Mouse (Mus musculus): ENCODE data around the gene Pard3. TPM values are rescaled to one million over a fixed set of nuclear protein-coding genes. Genes with fewer than 3 reads are reported as not detected.

The Pard3 gene
- total and polyA plus RNA-seq, 2 experiments from 2014 or later, result 11.9 to 29.7 TPM

- no peak for TF ChIP-seq CTCF (IDR thresholded peaks at IDR 0.05)
- Histone ChIP-seq H3K27me3 (ENCODE audit: insufficient read depth, low read length) (no peaks in the 10 kb centered on the region), H3K4me1 (ENCODE audit: insufficient read depth, low read length) (no peaks in the 10 kb centered on the region), H3K9ac (replicated peaks; ENCODE audit: low read length, poor library complexity, severe bottlenecking) (no peak overlapping the region), H3K9me3 (ENCODE audit: low read length) (no peaks in the 10 kb centered on the region), H3K4me2 (ENCODE audit: low read depth, low read length, poor library complexity, severe bottlenecking) (no peak overlapping the region), H3K4me3 (ENCODE audit: low read depth, low read length) (no peak overlapping the region), H3K36me3 (ENCODE audit: insufficient read depth, low read length) (no peaks in the 10 kb centered on the region), H3K27ac (ENCODE audit: low read depth, low read length) (no peak overlapping the region)
- 94% methylated on average over 6 of the region's 6 CpGs for WGBS
- DNase-seq (ENCODE audit: low spot score) (no peak), ATAC-seq (ENCODE audit: low FRiP score) (no peak)
Measured at GRCm38 (mm10) chr8:127175160-127175836, 111.6 kb downstream of the Pard3 start.

- H3K27me3 ChIP-seq (ENCODE audit: insufficient read depth, low read length), result no peaks in the 10 kb centered on the region
- TF ChIP-seq CTCF (IDR thresholded peaks at IDR 0.05), result peak; percentile 86
- H3K4me1 ChIP-seq (ENCODE audit: insufficient read depth, low read length), result no peaks in the 10 kb centered on the region
- H3K4me2 ChIP-seq (ENCODE audit: low read depth, low read length, poor library complexity, severe bottlenecking), result no peak overlapping the region
- DNase-seq (ENCODE audit: low spot score) (peak; percentile 91), ATAC-seq (ENCODE audit: low FRiP score) (no peak; the same call in 1 of the 2 replicates)
- H3K27ac ChIP-seq (ENCODE audit: low read depth, low read length), result no peak overlapping the region
- WGBS, result 58% methylated on average over 4 of the region's 4 CpGs
- H3K9me3 ChIP-seq (ENCODE audit: low read length), result no peaks in the 10 kb centered on the region
- H3K4me3 ChIP-seq (ENCODE audit: low read depth, low read length), result no peak overlapping the region
- no peaks in the 10 kb centered on the region for H3K36me3 ChIP-seq (ENCODE audit: insufficient read depth, low read length)
- H3K9ac ChIP-seq (replicated peaks; ENCODE audit: low read length, poor library complexity, severe bottlenecking), result no peak overlapping the region
Measured at GRCm38 (mm10) chr8:127178634-127179033, 114.9 kb downstream of the Pard3 start.

DNA sequence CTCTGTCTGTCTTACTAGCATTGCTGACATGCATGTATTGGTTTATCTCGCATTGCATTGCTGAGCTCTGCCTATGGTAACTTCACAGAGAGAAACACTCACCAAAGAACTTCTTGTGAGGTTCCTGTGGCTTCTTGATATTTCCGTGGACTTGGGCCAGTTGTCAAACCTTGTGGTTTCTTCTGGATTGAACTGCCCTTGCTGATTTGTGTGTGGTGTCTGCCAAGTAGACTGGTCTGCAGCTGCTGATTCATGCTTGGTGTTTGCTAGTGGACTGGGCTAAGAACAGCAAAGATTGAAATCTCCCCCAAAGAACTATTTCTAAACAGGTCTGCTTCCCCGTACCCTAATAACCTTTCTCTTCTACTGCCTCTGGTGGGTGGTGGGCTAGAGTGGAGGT is 117.6 kb downstream of the Pard3 start:
- Histone ChIP-seq H3K36me3 (ENCODE audit: insufficient read depth, low read length) (no peaks in the 10 kb centered on the region), H3K4me1 (ENCODE audit: insufficient read depth, low read length) (0 out of 2 replicates have a peak, but pooled peaks cover 3% of the 10 kb centered on the region), H3K27me3 (ENCODE audit: insufficient read depth, low read length) (no peaks in the 10 kb centered on the region), H3K9me3 (ENCODE audit: low read length) (no peaks in the 10 kb centered on the region), H3K4me3 (ENCODE audit: low read depth, low read length) (no peak overlapping the region), H3K4me2 (ENCODE audit: low read depth, low read length, poor library complexity, severe bottlenecking) (no peak overlapping the region), H3K27ac (ENCODE audit: low read depth, low read length) (no peak overlapping the region), H3K9ac (replicated peaks; ENCODE audit: low read length, poor library complexity, severe bottlenecking) (no peak overlapping the region)
- 93% methylated on average over 3 of the region's 3 CpGs for WGBS
- no peak for TF ChIP-seq CTCF (IDR thresholded peaks at IDR 0.05)
- no peak for DNase-seq (ENCODE audit: low spot score)
- ATAC-seq (ENCODE audit: low FRiP score), result no peak

DNA sequence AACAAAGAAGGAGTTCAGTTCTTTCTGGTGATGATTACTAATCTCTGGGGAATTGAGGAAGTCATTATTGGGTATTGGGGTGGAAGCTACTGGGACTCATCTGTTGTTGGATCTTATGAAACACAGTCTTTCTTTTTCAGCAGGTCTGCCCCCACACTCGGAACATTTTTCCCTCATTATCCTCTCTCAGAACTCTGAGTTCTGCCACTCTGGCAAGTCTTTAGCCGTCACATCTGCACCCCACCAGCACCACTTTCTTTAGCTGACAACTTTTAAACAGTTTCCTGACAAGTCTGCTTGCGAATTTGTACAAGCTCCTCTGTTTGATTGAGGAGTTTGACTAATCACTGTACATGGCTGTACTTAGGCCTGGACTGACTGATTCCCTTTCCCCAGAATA is 118.4 kb downstream of the Pard3 start:
- no peak overlapping the region for H3K27ac ChIP-seq (ENCODE audit: low read depth, low read length)
- ATAC-seq (ENCODE audit: low FRiP score), result no peak
- WGBS, result 78% methylated on average over 3 of the region's 3 CpGs

GRCm38 (mm10) chr8:127183533-127183932 is 119.8 kb downstream of the Pard3 start:
- Histone ChIP-seq H3K9ac (replicated peaks; ENCODE audit: low read length, poor library complexity, severe bottlenecking) (no peak overlapping the region), H3K4me3 (ENCODE audit: low read depth, low read length) (no peak overlapping the region), H3K9me3 (ENCODE audit: low read length) (no peaks in the 10 kb centered on the region), H3K27me3 (ENCODE audit: insufficient read depth, low read length) (no peaks in the 10 kb centered on the region), H3K36me3 (ENCODE audit: insufficient read depth, low read length) (no peaks in the 10 kb centered on the region), H3K27ac (ENCODE audit: low read depth, low read length) (no peak overlapping the region), H3K4me1 (ENCODE audit: insufficient read depth, low read length) (0 out of 2 replicates have a peak, but pooled peaks cover 3% of the 10 kb centered on the region), H3K4me2 (ENCODE audit: low read depth, low read length, poor library complexity, severe bottlenecking) (no peak overlapping the region)
- ATAC-seq (ENCODE audit: low FRiP score) (no peak), DNase-seq (ENCODE audit: low spot score) (no peak)
- TF ChIP-seq CTCF (IDR thresholded peaks at IDR 0.05), result no peak
- 52% methylated on average over 2 of the region's 2 CpGs for WGBS

More for the DNA sequence above, 118.4 kb downstream of the Pard3 start:
- Histone ChIP-seq H3K27me3 (ENCODE audit: insufficient read depth, low read length) (no peaks in the 10 kb centered on the region), H3K4me2 (ENCODE audit: low read depth, low read length, poor library complexity, severe bottlenecking) (no peak overlapping the region), H3K9ac (replicated peaks; ENCODE audit: low read length, poor library complexity, severe bottlenecking) (no peak overlapping the region), H3K4me3 (ENCODE audit: low read depth, low read length) (no peak overlapping the region), H3K4me1 (ENCODE audit: insufficient read depth, low read length) (0 out of 2 replicates have a peak, but pooled peaks cover 3% of the 10 kb centered on the region), H3K36me3 (ENCODE audit: insufficient read depth, low read length) (no peaks in the 10 kb centered on the region), H3K9me3 (ENCODE audit: low read length) (no peaks in the 10 kb centered on the region)
- no peak for TF ChIP-seq CTCF (IDR thresholded peaks at IDR 0.05)
- no peak for DNase-seq (ENCODE audit: low spot score)

DNA sequence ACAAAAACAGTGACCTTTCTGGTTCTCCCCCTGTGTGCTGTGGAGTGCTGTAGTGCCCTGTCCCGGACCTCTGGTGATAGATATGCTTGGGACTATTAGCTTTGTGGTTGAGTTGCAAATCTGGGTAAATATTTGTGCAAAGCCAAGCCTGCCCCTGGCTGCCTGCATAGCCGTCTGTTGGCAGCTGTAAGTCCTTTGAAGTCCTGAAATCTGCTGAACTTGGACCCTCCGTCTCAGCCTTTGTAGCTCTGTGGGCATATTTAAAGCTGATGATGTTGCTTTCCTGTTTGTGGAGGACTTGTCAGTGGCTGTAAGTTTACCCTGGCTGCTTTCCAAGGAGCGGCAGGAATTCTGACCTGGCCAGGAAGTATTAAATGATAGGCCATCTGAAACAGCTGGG is 120.3 kb downstream of the Pard3 start:
- no peaks in the 10 kb centered on the region for H3K9me3 ChIP-seq (ENCODE audit: low read length)
- no peaks in the 10 kb centered on the region for H3K27me3 ChIP-seq (ENCODE audit: insufficient read depth, low read length)
- no peak overlapping the region for H3K4me2 ChIP-seq (ENCODE audit: low read depth, low read length, poor library complexity, severe bottlenecking)
- H3K27ac ChIP-seq (ENCODE audit: low read depth, low read length), result no peak overlapping the region
- no peak overlapping the region for H3K9ac ChIP-seq (replicated peaks; ENCODE audit: low read length, poor library complexity, severe bottlenecking)
- ATAC-seq (ENCODE audit: low FRiP score) (no peak), DNase-seq (ENCODE audit: low spot score) (no peak)
- no peak overlapping the region for H3K4me3 ChIP-seq (ENCODE audit: low read depth, low read length)
- no peak for TF ChIP-seq CTCF (IDR thresholded peaks at IDR 0.05)
- WGBS, result 26% methylated on average over 4 of the region's 4 CpGs
- H3K4me1 ChIP-seq (ENCODE audit: insufficient read depth, low read length), result 0 out of 2 replicates have a peak, but pooled peaks cover 3% of the 10 kb centered on the region
- H3K36me3 ChIP-seq (ENCODE audit: insufficient read depth, low read length), result no peaks in the 10 kb centered on the region

Data from midbrain, postnatal 0 days (tissue).